Mouse (Mus musculus) ES-Bruce4 (cell line): Measurements from ENCODE around the gene Tex9.

ENCODE experiments used
- CTCF ChIP-seq: IDR thresholded peaks from one replicate; pipeline ENCODE4 v1.8.1; 2011; ENCODE audit warnings: low read depth, low read length
- EP300 ChIP-seq: IDR thresholded peaks from 2 replicates; pipeline ENCODE4 v1.6.1; 2011; ENCODE audit warnings: low read depth, low read length; ENCODE audit not compliant: insufficient read depth

- TF ChIP-seq CTCF = no peak
- TF ChIP-seq EP300 = no peak
Measured at GRCm38 (mm10) chr9:72533089-72533415, 41.0 kb upstream of the Tex9 start.
